Mouse (Mus musculus) lung, postnatal 14 days (tissue): ENCODE data around the gene Kirrel2.
A peak's percentile ranks its signal among the peaks of the same experiment; 100 is the strongest.

Source experiments
- DNase-seq: peaks from one replicate; pipeline ENCODE4 v3.0.0; 2021

Gene Kirrel2

DNA sequence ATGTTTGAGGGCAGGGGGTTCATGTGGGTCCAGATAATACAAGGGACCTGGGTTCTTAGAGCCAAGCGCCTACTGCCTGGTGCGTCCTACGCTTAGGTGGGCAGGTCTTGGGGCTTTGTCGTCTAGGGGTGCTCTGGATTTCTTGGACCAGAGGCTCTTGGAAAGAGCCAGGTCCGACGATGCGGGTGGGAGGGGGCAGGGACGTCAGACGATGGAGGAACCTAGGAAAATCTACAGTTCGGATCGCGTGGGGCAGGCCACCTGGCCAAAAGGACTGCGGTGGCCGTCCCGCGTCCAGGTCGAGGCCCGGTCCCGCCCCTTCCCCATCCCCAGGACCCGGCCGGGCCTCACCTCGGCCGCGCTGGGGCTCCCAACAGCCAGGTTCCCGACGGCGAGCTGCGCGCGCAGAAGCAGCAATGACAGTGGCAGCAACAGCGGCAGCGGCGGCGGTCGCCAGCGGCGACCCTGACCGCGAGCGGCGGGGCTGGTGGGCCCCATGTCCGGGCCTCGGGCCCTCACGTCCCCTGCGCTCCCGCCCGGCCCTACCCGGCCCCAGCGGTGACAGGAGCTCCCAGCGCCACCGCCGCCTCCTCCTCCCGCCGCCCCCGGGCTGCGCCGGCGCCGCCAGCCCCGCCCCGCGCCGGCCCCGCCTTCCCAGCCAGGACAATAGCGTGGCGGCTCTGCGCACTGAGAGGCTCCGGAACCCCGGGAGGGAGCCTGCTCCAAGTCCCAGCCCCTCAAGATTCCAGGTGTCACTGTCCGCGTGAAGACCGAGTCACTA lies 12.3 kb downstream of the Kirrel2 start, which contains the start of gene Aplp1:
Gene Aplp1 (minus strand): TSS at position 565 of the 781 bp plus-strand sequence.
- peak; percentile 59 for DNase-seq

DNA sequence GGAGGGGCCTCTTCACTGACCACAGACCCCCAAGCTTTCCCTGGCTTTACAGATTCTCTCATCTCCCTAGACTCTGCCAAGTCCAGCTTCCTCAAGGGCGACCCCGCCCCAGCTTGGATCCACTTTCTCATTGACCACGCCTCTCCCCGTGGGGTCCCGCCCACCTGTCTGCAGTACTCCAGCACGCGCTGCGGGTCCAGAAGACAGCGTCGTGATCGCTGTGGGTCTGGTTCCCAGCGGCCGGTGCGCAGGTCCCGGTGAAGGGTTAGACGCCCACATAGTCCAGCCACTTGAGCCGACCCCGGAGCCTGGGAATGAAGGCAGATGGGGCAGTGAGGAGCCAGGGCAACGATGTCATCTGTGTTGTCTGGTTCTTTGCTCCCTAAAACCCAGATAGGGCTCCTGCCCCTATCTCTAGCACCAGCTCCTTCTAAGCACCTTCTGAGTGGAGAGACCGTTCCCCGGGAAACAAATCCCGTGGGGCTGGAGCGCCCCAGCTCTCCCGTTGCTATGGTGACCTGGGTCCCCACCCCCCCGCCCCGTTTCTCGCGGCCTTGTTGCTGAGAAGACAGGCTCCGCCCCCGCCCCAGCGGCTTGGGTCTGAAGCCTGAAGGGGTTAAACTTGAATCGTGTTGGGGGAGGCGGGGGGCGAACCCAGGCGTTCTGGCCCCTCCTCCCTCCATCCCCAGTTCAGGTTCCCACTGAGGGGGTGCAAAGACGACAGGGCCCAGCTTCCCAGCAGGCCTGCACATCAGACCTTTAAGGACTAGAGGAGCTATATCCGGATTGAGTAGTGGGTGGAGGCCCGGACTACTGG lies 13.1 kb downstream of the Kirrel2 start:
- peak; percentile 17 for DNase-seq

DNA sequence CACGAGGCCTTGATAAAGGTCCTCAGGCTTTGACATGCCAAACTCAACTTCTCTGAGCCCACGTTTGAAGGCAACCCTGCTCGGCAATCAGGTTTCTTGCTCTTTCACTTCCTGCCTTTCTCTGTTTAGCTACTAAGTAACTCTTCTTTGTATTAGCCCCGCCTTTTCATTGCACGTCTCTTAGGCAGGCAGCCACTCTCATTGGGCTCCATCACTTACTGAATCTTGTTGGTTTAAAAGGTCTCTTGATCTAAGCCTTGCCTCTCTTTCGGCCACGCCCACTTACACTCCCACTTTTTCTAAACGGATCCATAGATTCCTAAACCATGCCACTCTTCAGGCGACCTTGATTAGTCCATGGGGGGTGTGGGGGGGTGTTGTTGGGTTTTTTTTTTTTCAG lies 13.8 kb downstream of the Kirrel2 start:
- DNase-seq = no peak

DNA sequence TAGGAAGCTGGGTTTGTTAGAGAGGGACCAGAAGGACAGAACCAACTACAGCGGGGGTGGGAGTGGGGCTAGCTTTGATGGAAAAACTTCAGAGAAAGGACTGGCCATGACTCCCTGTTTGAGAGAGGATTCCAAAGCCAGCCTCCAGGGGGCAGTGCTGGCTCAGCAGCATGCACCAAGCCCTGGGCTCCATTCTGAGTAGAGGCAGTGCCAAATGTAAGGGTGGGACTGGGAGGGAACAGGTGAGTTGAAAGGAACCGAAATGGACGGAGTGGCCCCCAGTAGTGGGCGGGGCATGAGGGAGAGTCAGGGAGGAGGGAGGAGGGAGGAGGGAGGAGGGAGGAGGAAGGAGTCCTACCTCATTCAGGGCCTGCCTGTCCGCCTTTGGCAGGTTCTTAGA lies 16.8 kb downstream of the Kirrel2 start:
- peak; percentile 57 for DNase-seq

DNA sequence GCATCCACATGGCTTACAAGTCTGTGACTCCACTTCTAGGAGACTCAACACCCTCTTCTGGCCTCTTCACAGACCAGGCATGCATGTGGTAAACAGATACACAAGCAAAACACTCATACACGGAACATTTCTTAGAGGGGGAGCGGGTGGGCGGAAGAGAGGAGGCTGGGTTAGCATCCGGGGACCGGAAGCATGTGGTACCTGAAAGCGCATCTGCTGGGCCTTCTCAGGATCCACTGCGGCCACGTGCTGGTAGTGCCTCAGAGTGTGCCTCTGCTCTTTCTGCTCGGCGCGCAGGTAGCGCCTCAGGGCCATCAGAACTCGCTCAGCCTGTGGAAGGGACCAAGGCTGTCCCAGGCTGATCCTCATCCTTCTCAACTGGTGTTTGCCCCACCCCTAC lies 17.8 kb downstream of the Kirrel2 start:
- DNase-seq = no peak

DNA sequence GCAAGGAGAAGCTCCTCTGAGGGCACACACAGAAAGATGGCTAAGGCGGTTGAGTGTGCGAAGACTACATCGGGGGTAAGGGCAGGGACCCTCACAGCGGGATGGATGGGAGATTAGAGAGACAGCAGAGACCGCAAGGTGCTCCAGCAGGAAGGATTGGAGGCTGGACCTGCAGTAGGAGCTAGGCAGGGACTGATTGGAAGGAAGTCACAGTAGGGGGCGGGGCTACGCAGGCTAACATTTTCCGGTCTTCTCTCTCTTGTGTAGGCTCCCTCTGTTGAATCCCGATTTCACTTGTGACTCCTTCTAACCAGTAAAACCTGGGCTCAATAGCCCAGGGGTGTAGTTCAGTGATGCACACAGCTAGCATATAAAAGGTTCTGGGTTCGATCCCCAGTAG lies 20.6 kb downstream of the Kirrel2 start:
- no peak for DNase-seq

DNA sequence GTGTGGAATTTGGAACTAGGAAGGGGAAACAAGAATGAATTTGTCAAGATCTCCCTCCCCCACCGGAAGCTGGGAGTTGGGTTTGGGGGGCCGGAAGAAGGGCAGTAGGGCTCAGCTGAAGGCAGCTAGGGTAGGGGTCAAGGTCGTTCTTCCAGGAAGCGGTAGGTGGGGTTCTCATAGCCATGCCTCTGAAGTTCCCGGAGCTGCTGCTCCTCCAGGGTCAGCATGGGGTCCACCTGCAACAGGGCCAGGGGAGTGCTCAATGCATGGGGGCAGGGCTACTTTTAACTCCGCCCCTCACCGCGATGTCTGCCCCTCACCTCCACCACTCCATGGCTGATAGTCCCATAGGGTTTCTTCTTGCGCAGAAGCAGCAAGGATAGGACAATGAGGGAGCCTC lies 22.3 kb downstream of the Kirrel2 start:
- DNase-seq = no peak

DNA sequence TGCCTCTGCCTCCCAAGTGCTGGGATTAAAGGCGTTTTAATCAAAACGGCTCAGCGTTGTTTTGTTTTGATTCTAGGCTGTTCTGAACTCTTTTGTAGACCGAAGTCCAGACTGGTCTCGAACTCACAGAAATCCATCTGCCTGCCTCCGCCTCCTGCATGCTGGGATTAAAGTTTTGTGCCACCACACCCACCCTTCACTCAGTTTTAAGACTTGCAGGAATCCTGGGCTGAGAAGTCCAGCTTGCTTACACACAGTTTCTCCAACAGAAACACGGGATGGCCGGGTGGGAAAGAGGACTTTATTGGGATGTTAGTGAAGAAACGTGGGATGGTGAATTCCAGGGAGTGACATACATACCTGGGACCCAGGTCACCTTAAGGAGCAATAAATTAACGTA lies 22.8 kb downstream of the Kirrel2 start:
- DNase-seq = no peak

DNA sequence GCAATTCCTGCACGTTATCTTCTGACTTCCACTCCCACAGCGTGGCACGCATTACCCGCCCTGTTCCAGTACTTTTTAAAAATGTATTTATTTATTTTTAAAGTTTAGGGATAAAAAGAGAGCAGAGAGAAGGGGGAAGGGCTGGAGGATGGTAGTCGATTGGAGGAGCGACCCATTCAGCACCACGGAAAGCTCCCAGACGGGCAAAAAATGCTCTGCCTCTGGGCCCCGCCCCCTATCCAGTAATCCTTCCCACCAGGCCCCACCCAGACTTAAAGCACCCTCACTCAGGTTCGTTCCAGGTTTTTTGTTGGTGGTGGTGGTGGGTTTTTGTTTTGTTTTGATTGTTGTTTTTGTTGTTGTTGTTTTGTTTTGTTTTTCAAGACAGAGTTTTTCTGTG lies 23.3 kb downstream of the Kirrel2 start:
- DNase-seq = peak; percentile 63

DNA sequence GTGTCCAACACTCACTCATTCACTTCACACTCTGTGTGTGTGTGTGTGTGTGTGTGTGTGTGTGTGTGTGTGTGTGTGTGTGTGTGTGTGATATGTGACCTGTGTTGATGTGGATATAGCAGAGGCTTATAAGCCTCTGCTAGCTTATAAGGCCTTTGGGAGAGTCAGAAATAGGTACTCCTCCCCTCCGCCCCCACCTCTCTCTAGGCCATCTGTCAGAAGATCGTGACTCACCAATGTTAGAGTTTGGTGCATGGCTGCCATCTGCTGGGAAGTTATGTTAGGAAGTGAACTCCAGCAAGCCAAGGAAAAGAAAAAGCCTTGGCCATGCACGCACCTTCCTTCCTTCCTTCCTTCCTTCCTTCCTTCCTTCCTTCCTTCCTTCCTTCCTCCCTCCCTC lies 25.7 kb downstream of the Kirrel2 start:
- DNase-seq = peak; percentile 66

DNA sequence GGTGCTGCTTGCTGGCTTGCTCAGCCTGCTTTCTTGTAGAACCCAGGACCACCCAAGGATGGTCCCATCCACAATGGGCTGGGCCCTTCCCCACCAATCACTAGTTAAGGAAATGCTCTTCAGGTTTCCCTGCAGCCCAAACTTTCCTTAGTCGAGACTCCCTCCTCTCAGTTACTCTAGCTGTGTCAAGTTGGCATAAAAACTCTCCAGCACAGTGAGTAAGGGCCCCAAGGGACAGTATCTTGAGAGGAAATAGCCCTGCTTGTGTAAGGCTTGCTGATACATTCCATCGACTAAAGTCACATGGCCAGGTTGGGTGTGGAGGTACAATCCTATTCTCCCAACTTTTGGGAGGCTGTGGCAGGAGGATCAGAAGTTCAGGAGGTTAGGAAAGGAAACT lies 27.3 kb downstream of the Kirrel2 start:
- DNase-seq = no peak

DNA sequence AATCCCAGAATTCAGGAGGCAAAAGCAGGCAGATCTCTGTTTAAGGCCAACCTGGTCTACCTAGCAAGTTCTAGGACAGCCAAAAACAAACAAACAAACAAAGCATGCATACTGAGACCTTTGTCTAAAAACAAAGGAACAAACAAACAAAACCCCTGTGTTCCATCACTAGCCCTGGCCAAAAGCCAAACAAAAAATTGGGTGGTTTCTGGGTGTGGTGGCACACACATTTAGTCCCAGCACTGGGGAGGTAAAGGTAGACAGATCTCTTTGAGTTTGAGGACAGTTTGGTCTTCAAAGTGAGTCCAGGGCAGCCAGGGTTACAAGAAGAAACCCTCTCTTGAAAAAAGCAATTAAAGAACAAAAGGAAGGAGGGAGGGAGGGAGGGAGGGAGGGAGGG lies 28.2 kb downstream of the Kirrel2 start:
- DNase-seq = no peak

DNA sequence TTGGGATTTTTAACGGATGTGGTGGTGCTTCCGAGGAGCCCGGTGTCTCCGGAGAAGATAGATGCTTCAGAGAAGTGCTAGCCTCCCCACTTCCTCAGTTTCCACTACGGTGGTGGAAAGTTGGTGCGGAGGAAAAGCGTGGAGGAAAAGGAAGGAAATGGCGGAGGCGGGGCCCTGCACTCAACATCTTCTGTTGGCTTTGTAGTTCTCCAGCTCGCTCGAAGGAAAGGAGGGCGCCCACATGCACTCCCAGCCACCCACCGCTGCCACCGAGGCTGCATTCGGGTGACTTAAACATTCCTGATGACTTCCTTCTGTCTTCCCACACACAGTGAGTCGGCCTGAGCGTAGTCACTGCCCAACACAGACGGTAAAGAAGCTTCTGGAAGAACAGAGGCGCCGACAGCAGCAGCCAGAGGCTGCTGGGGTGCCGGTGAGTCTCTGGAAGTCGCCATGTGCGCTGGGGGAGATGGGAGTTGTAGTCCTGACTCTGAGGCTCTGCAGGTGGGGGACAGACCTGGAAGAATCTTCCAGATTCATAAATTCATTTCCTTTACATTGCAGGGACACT lies 34.3 kb downstream of the Kirrel2 start:
- peak; percentile 35 for DNase-seq

DNA sequence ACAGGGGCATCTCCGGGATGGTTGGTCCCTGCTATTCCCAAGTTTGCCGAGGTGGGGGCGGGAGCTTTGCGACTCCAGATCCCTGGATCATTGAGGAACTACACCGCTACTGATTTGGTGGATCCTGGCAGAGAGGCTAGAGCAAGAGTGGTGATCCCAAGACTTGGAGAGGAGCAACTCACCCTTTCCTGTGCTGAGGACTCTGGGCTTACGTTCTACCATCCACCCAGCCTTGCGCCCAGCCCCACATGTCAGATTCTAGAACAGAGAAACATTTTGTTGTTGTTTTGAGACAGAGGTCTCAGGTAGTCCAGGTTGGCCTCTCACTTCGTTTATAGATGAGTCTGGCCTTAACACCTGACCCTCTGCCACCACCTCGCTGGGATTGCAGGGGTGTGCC lies 34.9 kb downstream of the Kirrel2 start:
- DNase-seq = no peak

DNA sequence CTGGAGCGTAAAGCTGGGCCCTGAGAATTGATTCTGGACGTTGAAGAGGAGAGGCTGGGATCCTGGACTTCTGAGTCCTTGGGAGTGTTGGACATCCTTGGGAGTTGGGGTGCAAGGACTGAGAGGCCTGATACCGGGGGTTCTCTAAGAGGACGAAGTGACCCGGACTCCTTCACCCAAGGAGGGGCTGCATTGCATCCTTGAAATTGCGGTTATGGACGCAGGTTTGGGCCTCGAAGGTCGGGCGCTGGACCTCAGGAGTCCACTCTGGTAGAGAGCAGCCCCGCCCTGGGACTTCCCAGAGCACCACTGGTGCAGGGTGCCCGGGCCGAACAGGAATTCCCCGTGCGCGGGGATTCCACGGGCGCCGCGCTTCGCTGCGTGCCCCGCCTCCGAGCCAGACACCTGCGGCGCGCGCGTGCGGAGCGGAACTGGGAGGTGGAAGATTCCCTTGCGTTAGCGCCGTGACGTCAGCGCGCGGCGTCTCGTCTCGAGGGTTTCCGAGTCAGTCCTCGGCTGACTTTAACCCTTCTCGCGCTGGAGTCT lies 35.5 kb downstream of the Kirrel2 start:
- DNase-seq = peak; percentile 89

DNA sequence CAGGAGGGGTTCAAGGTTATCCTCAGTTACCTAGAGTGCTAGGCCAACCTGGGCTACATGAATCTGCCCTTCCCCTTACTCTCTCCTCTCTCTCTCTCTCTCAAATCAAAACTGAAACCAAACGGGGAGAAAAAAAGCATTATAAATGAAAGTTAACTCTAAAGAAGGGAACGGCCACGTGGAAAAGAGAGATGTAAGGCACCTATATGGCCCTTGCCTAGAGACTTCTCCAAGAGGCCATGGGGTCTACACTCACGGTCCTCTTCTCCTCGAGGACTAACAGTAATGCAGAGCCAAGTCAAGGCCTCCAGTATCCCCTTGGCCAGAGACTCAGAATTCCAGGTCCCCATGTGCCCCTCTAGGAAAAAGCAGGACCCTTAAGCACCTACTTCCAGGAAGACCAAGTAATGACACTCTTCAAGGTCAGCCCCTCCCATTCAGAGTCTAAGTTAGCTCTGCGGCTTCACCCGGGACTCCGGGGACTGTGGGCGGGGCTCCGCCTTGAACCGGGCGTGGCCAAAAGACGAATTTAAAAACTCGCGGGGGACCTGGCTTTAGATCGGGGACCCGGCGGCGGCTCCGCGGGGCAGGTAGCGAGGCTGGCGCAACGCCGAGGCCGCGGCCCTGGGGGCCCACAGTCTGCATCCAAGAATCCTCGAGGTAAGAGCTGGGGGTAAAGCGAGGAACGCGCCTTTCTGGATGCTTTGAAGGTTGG lies 36.2 kb downstream of the Kirrel2 start, which contains the start of gene Nfkbid:
Gene Nfkbid (plus strand): TSS at position 558 of the 715 bp plus-strand sequence.
- peak; percentile 73 for DNase-seq

DNA sequence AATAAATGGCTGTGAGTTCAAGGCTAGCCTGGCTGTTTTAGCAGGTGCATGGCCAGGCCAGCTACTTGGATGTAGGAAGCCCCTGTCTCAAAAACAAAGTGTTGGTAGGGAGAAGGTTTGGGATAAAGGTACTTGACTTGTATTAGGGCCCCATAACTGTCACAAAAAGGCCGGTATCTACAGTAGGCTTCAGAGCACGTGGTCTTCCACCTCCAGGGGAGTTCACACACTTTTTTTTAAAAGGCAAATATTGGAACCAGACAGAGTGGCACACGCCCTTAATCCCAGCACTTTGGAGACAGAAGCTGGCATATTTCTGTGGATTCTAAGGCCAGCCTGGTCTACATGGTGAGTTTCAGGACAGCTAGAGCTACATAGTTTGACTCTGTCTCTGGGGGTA lies 36.8 kb downstream of the Kirrel2 start:
- DNase-seq = no peak

DNA sequence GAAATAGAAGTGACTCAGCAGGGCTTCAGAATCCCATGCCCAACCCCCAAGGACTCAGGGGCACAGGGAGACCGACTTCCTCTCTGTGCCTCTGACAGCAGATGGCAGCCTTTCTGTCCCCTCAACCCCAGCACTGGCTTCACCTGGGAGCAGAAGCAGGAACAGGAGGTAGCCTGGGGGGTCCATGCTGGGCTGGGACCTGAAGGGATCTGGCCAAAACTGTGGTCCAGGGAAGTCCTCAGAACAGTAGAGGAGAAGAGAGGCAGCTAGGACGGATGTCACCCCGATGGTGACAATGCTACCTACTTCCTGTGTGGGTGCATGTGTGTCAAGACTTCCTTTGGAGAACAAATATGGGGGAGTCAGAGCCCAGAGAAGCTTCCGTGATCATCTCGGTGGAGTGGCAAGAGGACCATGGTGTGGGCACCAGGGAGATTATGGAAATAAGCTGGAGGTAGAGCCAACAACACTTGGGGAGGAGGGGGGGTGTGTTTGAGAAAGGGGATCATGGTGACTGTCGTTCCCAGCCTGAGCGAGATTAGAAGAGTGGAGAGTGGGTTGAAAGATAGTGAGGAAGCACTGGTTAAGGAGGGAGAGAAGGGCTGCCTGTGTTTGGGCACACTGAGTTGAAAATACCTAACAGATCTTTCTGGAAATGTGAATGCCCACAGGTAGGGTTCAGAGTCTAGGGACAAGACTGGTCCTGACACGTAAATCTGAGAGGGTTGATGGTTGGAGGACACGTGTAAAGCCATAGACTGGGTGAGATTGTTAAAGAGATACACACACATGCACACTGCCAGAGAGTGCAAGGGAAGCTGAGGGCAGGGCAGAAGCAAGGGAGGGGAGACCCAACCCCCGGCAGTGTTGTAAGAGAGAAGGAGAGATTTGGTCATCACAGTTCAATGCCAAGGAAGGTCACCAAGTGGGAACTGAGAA lies 37.7 kb downstream of the Kirrel2 start, which contains the start of gene Hcst:
Gene Hcst (minus strand): TSS at position 294 of the 939 bp plus-strand sequence.
- no peak for DNase-seq

DNA sequence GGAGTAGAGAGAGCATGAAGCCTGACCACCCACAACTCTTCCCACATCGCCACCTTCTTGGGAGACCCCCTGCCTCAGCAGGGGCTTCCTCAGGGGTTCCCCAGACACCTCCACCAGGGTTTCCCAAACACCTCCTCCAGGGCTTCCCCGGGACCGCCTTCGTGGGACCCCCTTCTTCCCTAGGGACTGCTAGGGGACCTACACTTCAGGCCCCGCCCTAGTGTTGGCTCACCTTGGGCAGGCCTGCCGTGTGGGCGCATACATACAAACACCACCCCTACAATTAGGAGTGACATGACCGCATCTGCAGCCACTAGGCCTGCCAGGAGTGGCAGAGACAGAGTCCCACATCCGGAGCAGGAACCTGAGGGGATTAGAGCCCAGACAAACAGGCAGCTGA lies 39.6 kb downstream of the Kirrel2 start:
- DNase-seq = no peak

DNA sequence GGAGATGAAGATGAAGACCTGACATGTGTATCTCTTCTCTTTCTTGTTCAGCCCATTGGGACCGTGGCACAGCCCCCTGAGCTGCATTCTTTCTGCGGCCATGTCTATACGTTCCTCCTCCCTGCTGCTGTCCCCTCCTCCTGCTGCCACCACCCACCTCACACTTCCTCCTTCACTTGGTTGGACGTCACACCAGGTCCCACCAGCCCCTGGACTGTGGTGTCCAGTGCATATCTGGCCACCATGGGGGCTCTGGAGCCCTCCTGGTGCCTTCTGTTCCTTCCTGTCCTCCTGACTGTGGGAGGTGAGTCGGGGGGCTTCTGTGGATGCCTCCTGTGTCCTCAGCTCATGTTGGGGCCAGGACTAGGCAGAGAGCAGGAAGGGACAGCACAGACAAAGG lies 43.9 kb downstream of the Kirrel2 start, which contains the start of gene Tyrobp:
Gene Tyrobp (plus strand): TSS at position 165 of the 400 bp plus-strand sequence.
- peak; percentile 14 for DNase-seq

DNA sequence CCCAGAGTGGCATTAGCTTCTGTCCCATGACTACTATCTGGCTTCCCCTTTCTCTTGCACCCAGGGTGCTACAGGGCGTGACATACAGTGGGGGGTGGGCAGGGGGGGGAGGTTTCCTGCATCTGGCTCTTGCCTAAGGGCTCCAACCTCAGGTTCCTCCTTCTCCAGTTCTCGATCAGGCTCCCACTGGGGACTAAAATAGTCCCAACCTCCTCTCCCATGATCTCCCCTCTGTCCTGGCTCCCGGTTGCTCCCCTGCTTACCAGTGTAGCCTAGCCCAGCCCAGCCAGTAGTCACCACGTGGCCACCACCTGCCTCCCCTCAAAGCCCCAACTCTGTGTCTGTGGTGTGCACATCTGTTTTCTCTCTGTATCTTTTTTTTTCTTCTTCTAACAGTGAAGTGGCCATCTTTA lies 44.7 kb downstream of the Kirrel2 start:
- no peak for DNase-seq
